Mouse (Mus musculus) ZHBTc4 (cell line): Measurements from ENCODE around the gene Ppfibp2.

ENCODE experiments used
- DNase-seq: peaks from one replicate; pipeline ENCODE4 v3.0.0-alpha.2; 2011; ENCODE audit warnings: low read depth, low spot score

The Ppfibp2 gene

DNA sequence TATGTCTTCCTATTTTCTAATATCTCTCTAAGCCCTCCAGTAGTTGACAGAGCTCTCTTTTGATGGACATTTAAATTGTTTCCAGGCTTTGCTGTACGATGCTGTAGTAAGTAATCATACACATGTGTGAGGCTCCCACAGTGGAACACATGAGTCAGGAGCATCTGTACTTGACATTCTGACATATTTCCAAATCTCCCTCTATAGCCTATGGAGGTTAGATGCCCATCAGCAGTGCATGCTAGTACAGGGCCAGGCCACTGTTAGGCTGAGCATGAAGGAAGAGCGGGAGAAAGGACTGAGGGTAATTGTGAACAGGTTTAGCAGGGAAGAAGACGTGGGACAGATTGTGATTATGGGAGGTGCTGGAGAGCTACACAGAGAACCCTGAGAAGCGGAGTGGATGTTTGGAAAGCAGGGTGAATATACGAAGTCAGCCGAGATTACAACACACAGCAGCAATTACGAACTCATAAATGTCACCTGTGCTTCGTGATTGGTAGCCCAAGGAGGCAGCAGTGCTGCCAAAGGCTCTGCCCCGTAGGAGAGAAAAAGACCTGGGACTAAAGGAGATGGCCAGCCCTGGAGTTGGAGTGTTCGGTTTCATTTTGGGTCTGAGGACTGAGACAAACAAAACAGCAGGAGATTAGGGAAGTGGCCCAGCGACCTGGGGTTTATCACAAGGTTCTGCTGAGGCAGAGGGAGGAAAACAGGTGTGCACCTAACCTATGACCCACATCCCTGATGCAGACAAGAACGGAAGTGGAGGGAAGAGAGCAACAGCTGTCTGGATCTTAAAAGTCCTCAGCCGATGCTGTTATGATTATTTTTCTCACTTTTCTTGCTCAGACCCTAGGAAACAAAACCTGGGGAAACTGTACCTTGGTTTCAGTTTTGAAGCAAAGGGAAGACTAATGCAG is 107.7 kb downstream of the Ppfibp2 start:
- DNase-seq = no peak

DNA sequence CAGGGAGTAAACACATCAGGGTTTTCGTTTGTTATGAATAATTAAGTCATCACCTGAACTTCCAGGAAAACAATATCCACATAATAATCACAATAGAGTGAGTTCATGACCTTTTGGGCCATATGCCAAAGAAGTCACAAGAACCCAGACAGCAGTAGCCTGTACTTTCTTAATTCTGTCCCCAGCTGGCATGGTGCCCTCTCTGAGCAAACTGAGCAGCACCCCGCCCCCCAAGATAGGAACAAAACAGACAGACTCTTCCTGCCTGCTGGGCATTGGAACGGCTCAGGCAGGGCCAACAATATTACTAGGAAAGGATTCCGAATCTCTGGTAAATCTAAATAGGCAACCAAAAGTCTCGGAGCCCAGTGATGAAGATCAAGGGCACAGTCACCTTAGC is 110.9 kb downstream of the Ppfibp2 start:
- DNase-seq = no peak

DNA sequence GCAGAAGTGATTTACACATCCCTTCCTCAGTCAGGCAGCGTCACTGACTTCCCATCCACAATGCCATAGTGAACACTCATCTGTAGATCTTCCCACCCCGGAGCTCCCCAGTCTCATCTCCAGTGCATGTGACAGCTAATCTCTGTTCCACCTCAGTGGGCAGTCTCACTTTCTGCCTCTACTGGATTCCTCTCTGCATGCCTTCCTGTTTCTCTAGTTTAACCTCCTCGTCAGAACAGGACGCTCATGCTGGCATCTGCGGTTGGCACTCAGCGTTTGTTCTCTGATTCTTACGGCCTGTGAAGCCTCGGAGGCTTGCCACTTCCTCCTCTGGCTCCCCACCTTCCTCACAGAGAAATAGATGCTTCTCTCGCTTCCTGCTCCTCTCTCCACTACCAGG is 112.6 kb downstream of the Ppfibp2 start:
- DNase-seq = no peak

DNA sequence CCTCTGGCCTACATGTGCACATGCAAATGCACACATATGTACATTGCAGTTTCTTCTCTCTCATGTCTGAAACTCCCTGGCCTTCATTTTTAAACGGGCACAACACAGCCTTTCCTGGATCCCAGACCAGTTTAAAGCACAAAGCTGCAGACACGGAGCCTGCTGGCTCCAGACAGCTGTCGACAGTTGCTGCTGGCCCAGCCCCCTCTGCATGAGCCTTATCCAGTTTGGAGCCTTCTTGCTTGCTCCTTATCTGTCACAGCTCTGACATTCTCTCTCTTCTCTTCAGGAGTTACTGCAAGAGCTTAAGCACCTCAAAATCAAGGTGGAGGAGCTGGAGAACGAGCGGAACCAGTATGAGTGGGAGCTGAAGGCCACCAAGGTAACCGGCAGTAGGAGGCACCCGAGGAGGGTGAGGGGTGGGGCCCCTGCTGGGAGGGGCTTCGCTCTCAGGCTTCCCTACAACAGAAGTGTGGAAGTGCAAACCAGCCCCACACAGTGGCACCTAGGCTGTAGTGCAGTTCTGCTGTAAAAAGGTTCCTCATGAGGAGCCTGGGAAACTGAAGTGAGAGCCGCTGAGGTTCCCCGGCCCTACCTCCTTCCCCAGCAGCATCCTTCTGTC is 113.6 kb downstream of the Ppfibp2 start:
- DNase-seq = peak; percentile 92

DNA sequence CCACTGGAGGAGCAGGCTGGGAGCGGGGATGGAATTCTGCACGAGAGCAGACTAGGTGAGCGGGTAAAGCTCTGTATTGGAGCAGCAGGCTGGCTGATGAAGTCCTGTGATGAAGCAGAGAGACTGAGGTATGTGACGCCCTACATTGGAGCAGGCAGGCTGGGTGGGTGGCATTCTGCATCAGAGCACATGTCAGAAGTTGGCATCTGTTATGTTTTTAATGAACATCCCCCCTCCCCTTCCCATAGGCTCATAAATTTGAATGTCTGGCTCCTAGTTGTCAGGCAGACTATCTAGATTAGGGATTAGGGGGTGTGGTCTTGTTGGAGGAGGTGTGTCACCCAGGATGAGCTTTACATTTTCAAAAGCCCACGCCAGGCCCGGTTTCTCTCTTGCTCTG is 117.7 kb downstream of the Ppfibp2 start:
- DNase-seq = no peak

DNA sequence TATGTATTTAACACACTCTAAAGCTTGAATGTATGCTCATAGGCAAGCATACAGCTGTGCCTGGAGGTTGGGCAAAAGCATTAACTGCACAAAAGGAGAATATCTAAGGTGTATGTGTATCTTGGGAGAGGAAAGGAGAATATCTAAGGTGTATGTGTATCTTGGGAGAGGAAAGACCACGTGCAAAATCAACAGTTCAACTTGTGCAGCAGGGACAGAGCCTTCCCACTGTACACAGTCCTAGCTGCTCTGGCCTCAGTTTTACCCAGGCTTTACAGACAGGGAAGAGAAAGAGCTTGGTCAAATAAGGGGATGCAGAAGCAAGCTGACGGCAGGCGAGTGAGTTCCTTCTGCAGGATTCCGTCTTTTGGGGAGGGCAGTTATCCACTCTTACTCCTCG is 119.1 kb downstream of the Ppfibp2 start:
- DNase-seq = no peak

DNA sequence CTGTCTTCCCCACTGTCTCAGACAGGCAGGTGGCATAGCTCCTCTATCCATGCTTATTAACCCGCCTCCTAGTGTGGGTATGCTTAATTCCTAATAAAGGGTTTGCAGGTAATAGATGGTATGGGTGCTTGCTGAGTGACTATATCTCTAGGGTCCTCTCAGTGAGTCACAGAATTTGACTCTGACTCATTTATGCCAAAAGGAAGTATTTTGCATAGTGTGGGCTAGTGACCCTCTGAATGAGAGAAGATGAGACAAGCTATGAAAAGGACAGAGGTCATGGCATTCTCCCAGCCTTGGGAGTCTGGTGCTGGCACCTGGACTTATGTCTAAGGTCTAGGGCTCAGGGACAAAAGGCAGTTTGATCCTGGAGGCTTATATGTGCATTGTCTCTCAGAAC is 125.8 kb downstream of the Ppfibp2 start:
- no peak for DNase-seq

- no peak for DNase-seq
These were observed 127.5 kb downstream of the Ppfibp2 start for GRCm38 (mm10) chr7:107722536-107722935.

DNA sequence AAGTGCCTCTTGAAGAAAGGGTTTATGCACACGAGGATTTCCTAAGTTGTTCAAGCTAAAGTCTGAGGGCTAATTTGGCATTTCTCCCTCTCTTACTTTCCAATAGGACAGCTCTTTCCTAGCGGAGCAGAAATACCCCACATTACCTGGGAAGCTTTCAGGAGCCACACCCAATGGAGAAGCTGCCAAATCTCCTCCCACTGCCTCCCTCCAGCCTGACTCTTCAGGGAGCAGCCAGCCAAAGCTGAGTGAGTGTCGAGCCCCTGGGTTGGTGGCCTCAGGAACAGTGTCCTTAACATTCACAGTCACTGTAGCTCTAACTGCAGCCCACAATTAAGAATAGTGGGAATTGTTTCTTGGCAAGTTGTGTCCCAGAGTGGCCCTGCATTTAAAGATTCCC is 132.5 kb downstream of the Ppfibp2 start:
- no peak for DNase-seq

DNA sequence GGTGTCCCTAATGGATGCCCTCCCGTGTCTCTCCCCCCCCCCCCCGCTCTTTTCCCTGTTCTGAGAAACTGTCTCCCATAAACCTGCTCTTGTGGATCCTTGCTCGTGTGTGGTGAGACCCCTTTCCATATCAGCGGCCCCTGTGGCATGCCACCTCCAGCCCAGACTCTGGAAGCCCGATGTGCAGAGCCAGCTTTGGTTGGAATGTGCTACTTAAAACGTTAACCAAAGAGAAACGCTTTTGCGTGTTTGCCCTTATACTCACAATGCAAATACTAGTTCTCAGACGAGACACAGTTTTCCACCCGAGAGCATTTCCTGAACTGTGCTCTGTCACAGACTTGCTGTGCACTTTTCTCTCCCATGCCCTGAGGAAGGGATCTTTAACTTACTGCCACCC is 135.6 kb downstream of the Ppfibp2 start:
- no peak for DNase-seq

GRCm38 (mm10) chr7:107733162-107733561 is 138.2 kb downstream of the Ppfibp2 start:
- DNase-seq = peak; percentile 26

- no peak for DNase-seq
These were observed 143.7 kb downstream of the Ppfibp2 start for GRCm38 (mm10) chr7:107738726-107739125.

DNA sequence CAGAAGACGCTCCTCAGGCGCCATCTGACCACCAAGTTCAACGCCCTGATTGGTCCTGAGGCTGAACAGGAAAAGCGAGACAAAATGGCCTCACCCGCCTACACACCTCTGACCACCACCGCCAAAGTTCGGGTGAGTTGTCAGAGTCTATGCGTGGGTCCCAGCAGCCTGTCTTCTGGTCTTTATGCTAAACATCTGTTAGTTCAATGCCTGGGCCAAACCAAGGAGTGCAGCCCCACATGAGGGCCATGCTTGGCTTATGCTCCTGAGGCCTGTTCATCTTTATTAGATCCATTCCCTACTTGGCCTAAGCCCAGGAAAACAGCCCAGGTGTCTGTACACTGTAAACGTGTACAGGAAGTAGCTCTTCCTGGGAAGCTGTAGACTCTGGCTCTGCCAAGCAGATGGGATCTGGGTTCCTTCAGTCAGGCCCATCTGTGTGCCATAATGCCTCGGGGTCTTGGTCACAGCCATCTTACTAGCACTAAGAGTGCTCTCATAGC is 148.0 kb downstream of the Ppfibp2 start:
- no peak for DNase-seq

- DNase-seq = no peak
These were observed 149.4 kb downstream of the Ppfibp2 start for GRCm38 (mm10) chr7:107744454-107744853.

- DNase-seq = no peak
These were observed 150.1 kb downstream of the Ppfibp2 start for GRCm38 (mm10) chr7:107745111-107745510.

DNA sequence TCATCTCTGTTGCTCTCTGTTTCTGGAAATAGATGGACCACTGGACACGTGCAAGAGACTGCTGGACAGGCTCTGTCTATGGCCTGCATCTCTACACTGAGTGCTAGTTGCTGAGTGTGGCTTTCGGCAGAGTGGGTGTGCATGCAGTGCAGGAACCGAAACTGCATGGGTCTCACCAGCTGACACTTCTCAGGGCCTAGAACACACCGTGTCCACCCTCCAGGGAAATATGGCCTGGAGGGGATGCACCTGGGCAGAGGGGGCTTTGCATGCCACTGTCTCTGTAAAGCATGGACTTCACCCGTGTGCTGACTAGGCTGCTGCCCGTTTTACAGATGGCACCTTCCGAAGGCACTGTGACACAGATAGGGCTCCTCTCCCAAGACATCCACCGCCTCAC is 151.0 kb downstream of the Ppfibp2 start:
- no peak for DNase-seq

GRCm38 (mm10) chr7:107747476-107747875 is 152.5 kb downstream of the Ppfibp2 start:
- DNase-seq = no peak

DNA sequence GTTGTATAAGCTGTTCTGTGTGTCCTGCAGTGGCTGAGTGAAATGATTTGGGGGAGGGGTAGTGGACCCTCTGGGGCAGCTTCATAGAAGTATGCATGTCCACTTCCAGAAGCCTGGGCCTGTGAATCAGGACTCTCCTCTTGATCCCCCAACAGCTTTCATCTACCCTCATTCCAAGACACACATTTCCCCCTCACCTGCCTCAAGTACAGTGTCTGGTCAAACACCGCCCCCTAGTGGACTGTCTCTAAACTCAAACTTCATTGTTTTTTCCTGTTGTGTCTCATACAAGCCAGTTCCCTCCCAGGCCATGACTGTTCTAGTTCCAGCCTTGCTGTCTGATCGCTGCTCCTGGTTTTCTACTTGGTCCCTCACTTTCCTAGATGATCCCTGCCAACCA is 152.9 kb downstream of the Ppfibp2 start:
- peak; percentile 86 for DNase-seq

- peak; percentile 78 for DNase-seq
These were observed 154.3 kb downstream of the Ppfibp2 start for GRCm38 (mm10) chr7:107749270-107749669.

- DNase-seq = no peak
These were observed 154.7 kb downstream of the Ppfibp2 start for GRCm38 (mm10) chr7:107749721-107750120.

DNA sequence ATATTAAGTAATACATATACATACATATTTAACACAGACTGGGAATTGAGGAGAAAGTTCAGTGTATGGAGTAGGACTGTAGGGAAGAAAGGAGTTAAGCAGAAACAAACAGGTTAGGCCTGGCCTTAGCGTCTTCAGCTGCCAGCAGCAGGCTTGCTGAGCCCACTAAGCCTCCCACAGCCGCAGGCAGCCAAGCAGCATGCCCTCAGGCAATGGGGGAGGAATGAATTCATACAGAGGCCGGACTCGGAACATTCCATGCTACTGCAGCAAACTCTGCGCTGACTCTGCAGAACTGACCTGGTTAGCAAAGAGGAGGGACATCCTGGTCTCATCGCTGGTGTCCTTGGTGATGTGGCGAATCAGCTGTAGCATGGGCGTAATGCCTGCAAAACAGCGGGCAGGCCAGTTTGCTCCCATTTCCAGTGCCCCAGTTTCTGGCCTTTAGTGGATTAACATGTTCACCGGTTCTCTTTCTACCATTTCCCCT is 157.1 kb downstream of the Ppfibp2 start:
- DNase-seq = peak; percentile 72

DNA sequence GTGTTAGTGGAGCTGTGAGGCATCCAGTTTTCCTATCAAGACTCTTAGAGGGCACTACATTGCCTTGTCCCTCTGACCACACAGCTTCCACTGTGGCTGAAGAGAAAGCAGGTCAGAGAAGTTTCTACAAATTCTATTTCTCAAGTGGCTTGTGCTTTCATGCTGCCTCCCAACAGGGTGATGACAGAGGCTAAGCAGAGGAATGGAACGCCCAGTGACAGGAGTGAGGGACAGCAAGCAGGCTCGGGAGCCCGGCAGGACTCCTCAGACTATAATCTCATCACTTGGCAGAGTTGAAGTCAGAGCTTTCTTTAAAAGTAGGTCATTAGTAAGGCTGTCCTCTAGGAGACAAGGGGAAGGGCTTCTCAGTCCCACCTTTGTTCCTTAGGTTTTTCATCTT is 160.9 kb downstream of the Ppfibp2 start:
- no peak for DNase-seq

DNA sequence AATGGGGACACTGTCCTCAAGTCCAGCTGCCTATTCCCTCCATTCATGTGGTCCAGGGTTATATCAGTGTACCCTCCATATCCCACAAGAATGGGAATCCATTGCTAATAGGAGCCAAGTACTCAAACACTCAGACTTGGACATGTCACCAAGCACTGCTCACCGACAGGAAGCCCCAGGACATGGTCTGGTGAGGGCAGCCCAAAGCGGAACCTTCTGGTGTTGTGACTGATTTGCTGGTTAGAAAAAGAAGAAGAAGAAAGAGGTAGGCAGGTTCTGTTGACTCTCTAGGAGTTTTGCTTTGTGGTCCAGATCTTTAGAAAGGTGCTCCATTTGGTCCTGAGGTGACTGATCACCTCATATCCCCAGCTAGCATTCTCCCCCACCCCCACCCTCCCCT is 161.7 kb downstream of the Ppfibp2 start:
- DNase-seq = no peak
